Mouse (Mus musculus): ENCODE data around the gene Psmf1. TPM values are rescaled to one million over a fixed set of nuclear protein-coding genes. Genes with fewer than 3 reads are reported as not detected.

Psmf1 gene
- total and polyA plus RNA-seq, 3 experiments: 60.2 to 112 TPM; not detected in 1

DNA sequence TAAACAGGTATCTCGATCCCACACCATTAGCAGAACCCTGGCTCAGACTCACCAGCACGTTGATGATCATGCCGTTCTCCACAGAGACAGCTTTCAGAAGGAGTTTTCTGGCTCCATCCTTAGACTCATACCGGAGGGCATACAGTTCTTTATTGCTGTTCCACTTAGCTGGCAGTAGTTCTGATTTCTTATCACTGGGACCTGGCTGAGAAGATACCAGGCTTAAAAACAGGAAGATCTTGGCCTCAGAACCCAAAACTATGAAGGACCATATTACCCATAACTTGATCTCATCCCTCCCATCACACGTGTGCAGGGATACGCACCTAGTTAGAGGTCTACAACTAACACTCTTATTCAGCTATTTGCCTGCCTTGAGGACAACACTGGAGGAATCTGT lies 8.6 kb downstream of the Psmf1 start:
- H3K9ac ChIP-seq (ENCODE audit: control insufficient read depth, low read depth, low read length, poor library complexity, severe bottlenecking): no peak overlapping the region
- TF ChIP-seq TCF12 (IDR thresholded peaks at IDR 0.05; ENCODE audit: low read depth, low read length) (peak; percentile 48; the same call in 1 of the 2 replicates), MAX (IDR thresholded peaks at IDR 0.05; ENCODE audit: low read length) (no peak), GATA1 (IDR thresholded peaks at IDR 0.05; ENCODE audit: low read depth, low read length) (peak; percentile 65), TAL1 (IDR thresholded peaks at IDR 0.05; ENCODE audit: low read length) (no peak), RCOR1 (IDR thresholded peaks at IDR 0.05; ENCODE audit: low read depth, low read length) (0 out of 2 replicates have a peak, but pooled peaks have one; percentile 32), CTCF (IDR thresholded peaks at IDR 0.05 in 2 of 3, conservative IDR thresholded peaks at IDR 0.05 in 1 of 3; ENCODE audit: control insufficient read depth in 1 of 3, insufficient read depth in 1 of 3, low read depth in 2 of 3, low read length in 3 of 3, poor library complexity in 1 of 3, severe bottlenecking in 1 of 3) (no peak), POLR2AphosphoS5 (IDR thresholded peaks at IDR 0.05; ENCODE audit: borderline replicate concordance, low read depth, low read length) (no peak), EP300 (IDR thresholded peaks at IDR 0.05; ENCODE audit: low read depth in 1 of 2, low read length in 2 of 2) (peak in 1 of 2 experiments; percentile 61; a peak in 2 of 4 replicates)
- no peaks in the 10 kb centered on the region for H3K27me3 ChIP-seq (ENCODE audit: control insufficient read depth in 1 of 2, insufficient read depth in 2 of 2, low read length in 2 of 2)
- no peaks in the 10 kb centered on the region for H3K9me3 ChIP-seq (replicated peaks; ENCODE audit: insufficient read depth, low read length)
- H3K27ac ChIP-seq (ENCODE audit: control insufficient read depth, low read depth, low read length): no peak overlapping the region
- H3K4me1 ChIP-seq (ENCODE audit: control insufficient read depth in 1 of 2, insufficient read depth in 2 of 2, low read length in 2 of 2): peaks cover 16 to 18% of the 10 kb centered on the region in 2 experiments
- DNase-seq (ENCODE audit: low read depth, low spot score): peak; percentile 21
- H3K4me3 ChIP-seq (ENCODE audit: control insufficient read depth in 1 of 2, insufficient read depth in 1 of 2, low read depth in 2 of 2, low read length in 2 of 2): no peak overlapping the region
- peaks cover 30 to 31% of the 10 kb centered on the region in 2 experiments for H3K36me3 ChIP-seq (ENCODE audit: control insufficient read depth in 1 of 2, insufficient read depth in 2 of 2, low read length in 2 of 2)
- peaks cover 47% of the 10 kb centered on the region for H3K79me2 ChIP-seq (ENCODE audit: control insufficient read depth, insufficient read depth, low read length, poor library complexity)

GRCm38 (mm10) chr2:151733151-151733865 lies 10.7 kb downstream of the Psmf1 start:
- H3K27ac ChIP-seq (ENCODE audit: control insufficient read depth, low read depth, low read length): no peak overlapping the region
- DNase-seq (ENCODE audit: low read depth, low spot score): no peak
- TF ChIP-seq ZC3H11A (IDR thresholded peaks at IDR 0.05; ENCODE audit: low read depth, low read length) (no peak), CHD2 (IDR thresholded peaks at IDR 0.05; ENCODE audit: low read length) (no peak), MYB (IDR thresholded peaks at IDR 0.05; ENCODE audit: low read depth, low read length) (no peak), ZMIZ1 (IDR thresholded peaks at IDR 0.05; ENCODE audit: low read depth, low read length) (no peak), MAFK (IDR thresholded peaks at IDR 0.05; ENCODE audit: borderline replicate concordance, low read depth, low read length) (no peak), SIN3A (IDR thresholded peaks at IDR 0.05; ENCODE audit: low read length) (no peak), NELFE (IDR thresholded peaks at IDR 0.05; ENCODE audit: low read depth, low read length) (no peak), ZNF384 (IDR thresholded peaks at IDR 0.05; ENCODE audit: low read depth, low read length) (no peak), ETS1 (IDR thresholded peaks at IDR 0.05; ENCODE audit: low read depth, low read length) (no peak), UBTF (IDR thresholded peaks at IDR 0.05; ENCODE audit: borderline replicate concordance, insufficient read depth, low read depth, low read length) (no peak), USF1 (IDR thresholded peaks at IDR 0.05; ENCODE audit: low read depth, low read length) (no peak), E2F4 (IDR thresholded peaks at IDR 0.05; ENCODE audit: borderline replicate concordance, low read depth, low read length) (no peak), ELF1 (IDR thresholded peaks at IDR 0.05; ENCODE audit: low read depth, low read length) (no peak), POLR2A (IDR thresholded peaks at IDR 0.05; ENCODE audit: control insufficient read depth in 1 of 2, insufficient read depth in 1 of 2, low read depth in 1 of 2, low read length in 2 of 2, poor library complexity in 1 of 2) (no peak), RAD21 (IDR thresholded peaks at IDR 0.05; ENCODE audit: low read depth, low read length) (no peak), MAZ (IDR thresholded peaks at IDR 0.05; ENCODE audit: low read depth, low read length) (no peak)
- H3K4me1 ChIP-seq (ENCODE audit: control insufficient read depth in 1 of 2, insufficient read depth in 2 of 2, low read length in 2 of 2): peaks cover 4 to 12% of the 10 kb centered on the region in 2 experiments; a peak in 3 of 4 replicates
- no peak overlapping the region for H3K4me3 ChIP-seq (ENCODE audit: control insufficient read depth in 1 of 2, insufficient read depth in 1 of 2, low read depth in 2 of 2, low read length in 2 of 2)
- peaks cover 23 to 43% of the 10 kb centered on the region in 2 experiments for H3K36me3 ChIP-seq (ENCODE audit: control insufficient read depth in 1 of 2, insufficient read depth in 2 of 2, low read length in 2 of 2)
- no peaks in the 10 kb centered on the region for H3K27me3 ChIP-seq (ENCODE audit: control insufficient read depth in 1 of 2, insufficient read depth in 2 of 2, low read length in 2 of 2)
- no peak overlapping the region for H3K9ac ChIP-seq (ENCODE audit: control insufficient read depth, low read depth, low read length, poor library complexity, severe bottlenecking)
- no peaks in the 10 kb centered on the region for H3K9me3 ChIP-seq (replicated peaks; ENCODE audit: insufficient read depth, low read length)
- H3K79me2 ChIP-seq (ENCODE audit: control insufficient read depth, insufficient read depth, low read length, poor library complexity): peaks cover 28% of the 10 kb centered on the region

Data from MEL (cell line).